Mouse (Mus musculus) bone marrow macrophage, adult 2 months (primary cell): ENCODE measurements around the gene Gm10570.

Experiments used
- CTCF ChIP-seq: IDR thresholded peaks from 2 replicates; pipeline ENCODE4 v1.5.1; 2012; ENCODE audit warnings: low read depth, mild to moderate bottlenecking, low read length, moderate library complexity
- POLR2A ChIP-seq: IDR thresholded peaks from 2 replicates; pipeline ENCODE4 v1.6.1; 2012; ENCODE audit warnings: mild to moderate bottlenecking, low read depth, low read length, borderline replicate concordance

- TF ChIP-seq POLR2A (no peak), CTCF (no peak)
Measured at GRCm38 (mm10) chr4:130349666-130350065, 41.2 kb upstream of the Gm10570 start.
